ENCODE assay signal across 8 mouse cellular contexts in genomic region chr14:21968978-21969377, GRCm38 (mm10). TPM values are rescaled to one million over a fixed set of nuclear protein-coding genes. Genes with fewer than 3 reads are reported as not detected.
A peak's percentile ranks its signal among the peaks of the same experiment; 100 is the strongest.
DNase-seq lines count a peak whose midpoint lies in the region; ATAC-seq and TF ChIP-seq lines count a peak whose summit lies in the region.

No protein-coding gene starts in this region.

- no peak for TF ChIP-seq EP300 in liver, embryonic 14.5 days (IDR thresholded peaks at IDR 0.05; ENCODE audit: low read depth)

- TF ChIP-seq CTCF in liver, embryonic 14.5 days (IDR thresholded peaks at IDR 0.05; ENCODE audit: low read depth), result peak; percentile 75

- 32% methylated on average over 4 of the region's 4 CpGs for WGBS in kidney, embryonic 14.5 days
- WGBS in liver, embryonic 14.5 days (ENCODE audit: insufficient replicate concordance), result 20% methylated on average over 4 of the region's 4 CpGs

- H3K9me3 ChIP-seq in kidney, embryonic 14.5 days (ENCODE audit: control insufficient read depth, low read length), result no peaks in the 10 kb centered on the region; the same call in 1 of the 2 replicates
- H3K9me3 ChIP-seq in liver, embryonic 14.5 days (ENCODE audit: control insufficient read depth, low read length), result no peaks in the 10 kb centered on the region

- no peaks in the 10 kb centered on the region for H3K36me3 ChIP-seq in kidney, embryonic 14.5 days (ENCODE audit: control insufficient read depth, insufficient read depth, low read length)
- H3K36me3 ChIP-seq in liver, embryonic 14.5 days (replicated peaks; ENCODE audit: control insufficient read depth, insufficient read depth, low read depth), result no peaks in the 10 kb centered on the region

- no peak overlapping the region for H3K4me3 ChIP-seq in kidney, embryonic 14.5 days (ENCODE audit: low read length)
- no peak overlapping the region for H3K4me3 ChIP-seq in liver, embryonic 14.5 days (ENCODE audit: insufficient read depth in 1 of 2, low read depth in 2 of 2, low read length in 2 of 2)

- peak; percentile 75 for DNase-seq in layer of hippocampus, adult 11-12 months (ENCODE audit: low spot score)
- DNase-seq in layer of hippocampus, adult 9-10 months (ENCODE audit: low spot score), result no peak
- peak; percentile 63 to 68 for DNase-seq in cerebellum, postnatal 4 days (ENCODE audit: low spot score in 2 of 2)
- peak; percentile 60 to 77 for DNase-seq in gastrocnemius, postnatal 4 days (ENCODE audit: low spot score in 2 of 2)
- no peak for DNase-seq in liver, embryonic 14.5 days (ENCODE audit: low read depth in 3 of 3, low spot score in 3 of 3)
- DNase-seq in ovary, adult 18-20 months (ENCODE audit: low spot score), result peak; percentile 35
- DNase-seq in urinary bladder, adult 18-20 months (ENCODE audit: low spot score in 2 of 2), result peak; percentile 41 to 47

- no peak overlapping the region for H3K9ac ChIP-seq in kidney, embryonic 14.5 days (ENCODE audit: low read depth, low read length)
- no peak overlapping the region for H3K9ac ChIP-seq in liver, embryonic 14.5 days (replicated peaks)

- H3K27me3 ChIP-seq in kidney, embryonic 14.5 days (ENCODE audit: control insufficient read depth, insufficient read depth, low read length), result no peaks in the 10 kb centered on the region; the same call in 1 of the 2 replicates
- no peaks in the 10 kb centered on the region for H3K27me3 ChIP-seq in liver, embryonic 14.5 days (ENCODE audit: control insufficient read depth, insufficient read depth, low read length)

- H3K27ac ChIP-seq in kidney, embryonic 14.5 days (ENCODE audit: low read depth, low read length), result no peak overlapping the region
- H3K27ac ChIP-seq in liver, embryonic 14.5 days, result no peak overlapping the region

- no peaks in the 10 kb centered on the region for H3K4me1 ChIP-seq in kidney, embryonic 14.5 days (ENCODE audit: control insufficient read depth, insufficient read depth, low read length)
- H3K4me1 ChIP-seq in liver, embryonic 14.5 days (replicated peaks; ENCODE audit: control insufficient read depth in 2 of 2, insufficient read depth in 2 of 2, low read length in 1 of 2), result no peaks in the 10 kb centered on the region

- no peak overlapping the region for H3K4me2 ChIP-seq in kidney, embryonic 14.5 days (replicated peaks; ENCODE audit: low read depth, low read length)
- H3K4me2 ChIP-seq in liver, embryonic 14.5 days (ENCODE audit: low read depth), result no peak overlapping the region

- ATAC-seq in kidney, embryonic 14.5 days (ENCODE audit: low FRiP score, low TSS enrichment), result peak; percentile 85
- no peak for ATAC-seq in liver, embryonic 14.5 days (ENCODE audit: insufficient read depth)

RNA-seq across cellular contexts. Expression of gene Zfp503, which starts 20.4 kb away (rescaled TPM):
- 10 to 100 TPM; 14.0 to 15.6 TPM for total RNA-seq in gastrocnemius, postnatal 4 days (2021)
- polyA plus RNA-seq in kidney, embryonic 14.5 days (2014; fragmentation: Nextera tagmentation; extraction: Ambion mirVana), result 26.7 and 44.3 TPM in 2 replicates
- polyA plus RNA-seq in liver, embryonic 14.5 days (2012; rRNA removed), result 0.77 and 0.90 TPM in 2 replicates
- polyA plus RNA-seq in liver, embryonic 14.5 days (2014; fragmentation: Nextera tagmentation; extraction: Ambion mirVana), result 0.24 and 0.43 TPM in 2 replicates

RNA-seq across cellular contexts. Expression of gene Lrmda, which starts 50.5 kb away (rescaled TPM):
- total RNA-seq in gastrocnemius, postnatal 4 days (2021), result 1 to 10 TPM; 1.5 to 1.9 TPM
- polyA plus RNA-seq in kidney, embryonic 14.5 days (2014; fragmentation: Nextera tagmentation; extraction: Ambion mirVana), result 0.29 and 0.53 TPM in 2 replicates
- 0.05 and 0.18 TPM in 2 replicates for polyA plus RNA-seq in liver, embryonic 14.5 days (2012; rRNA removed)
- polyA plus RNA-seq in liver, embryonic 14.5 days (2014; fragmentation: Nextera tagmentation; extraction: Ambion mirVana), result 0.22 and 0.76 TPM in 2 replicates

Comparison
In these comparisons a context has a peak if more than half of its experiments do, and no peak if none do; other contexts are left out.
1. DNase-seq: peak in layer of hippocampus, adult 11-12 months (single experiment), cerebellum, postnatal 4 days (2 of 2), gastrocnemius, postnatal 4 days (2 of 2), ovary, adult 18-20 months (single experiment) and urinary bladder, adult 18-20 months (2 of 2); none in layer of hippocampus, adult 9-10 months (single experiment) and liver, embryonic 14.5 days (0 of 3).
2. RNA of gene Zfp503, which starts 20.4 kb away (polyA plus RNA-seq): 26.7 to 44.3 TPM in kidney, embryonic 14.5 days; 0.24 to 0.90 TPM in liver, embryonic 14.5 days; every median in the first group is over 10 times any median in the second.